Mouse (Mus musculus): Measurements from ENCODE around the gene Vmn1r220. TPM values are rescaled to one million over a fixed set of nuclear protein-coding genes. Genes with fewer than 3 reads are reported as not detected.

Gene Vmn1r220
- not detected for polyA plus RNA-seq (2015; fragmentation: Illumina TruSeq; extraction: RNeasy Lipid Tissue Mini Kit (QIAGEN cat#74804); ENCODE audit: insufficient read depth, low replicate concordance)

GRCm38 (mm10) chr13:23187875-23188274 is at the start of gene Vmn1r220:
Vmn1r220 (minus strand) TSS chr13:23187975.

DNA sequence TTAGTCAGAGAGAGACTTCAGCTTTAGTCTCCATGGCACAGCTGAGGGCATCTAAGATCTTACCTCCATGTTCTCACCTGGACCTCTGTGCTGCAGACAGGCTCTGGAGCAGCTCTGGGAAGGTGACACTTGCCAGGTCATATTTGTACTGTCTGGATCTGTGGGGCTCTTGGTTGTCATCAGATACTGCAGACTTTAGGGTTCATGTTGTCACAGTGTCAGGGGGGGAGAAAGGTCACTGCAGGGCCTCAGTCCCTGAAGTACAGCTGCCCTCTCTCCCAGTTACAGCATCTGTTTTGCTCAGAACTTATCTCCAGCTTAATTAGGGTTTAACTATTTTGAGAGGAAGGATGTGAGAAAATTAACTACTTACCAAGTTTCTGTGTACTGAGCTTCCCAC is 48.1 kb upstream of the Vmn1r220 start, which contains the start of gene Vmn1r222:
Gene Vmn1r222, minus strand, starts transcription at position 101 of the 400 bp plus-strand sequence.

GRCm38 (mm10) chr13:23213827-23214226 is 26.1 kb upstream of the Vmn1r220 start, which contains the start of gene Vmn1r221:
Vmn1r221 (plus strand) TSS chr13:23214127.

GRCm38 (mm10) chr13:23159012-23159411 is 28.8 kb downstream of the Vmn1r220 start, which contains the start of gene Vmn1r219:
Vmn1r219 (plus strand) TSS chr13:23159312.

DNA sequence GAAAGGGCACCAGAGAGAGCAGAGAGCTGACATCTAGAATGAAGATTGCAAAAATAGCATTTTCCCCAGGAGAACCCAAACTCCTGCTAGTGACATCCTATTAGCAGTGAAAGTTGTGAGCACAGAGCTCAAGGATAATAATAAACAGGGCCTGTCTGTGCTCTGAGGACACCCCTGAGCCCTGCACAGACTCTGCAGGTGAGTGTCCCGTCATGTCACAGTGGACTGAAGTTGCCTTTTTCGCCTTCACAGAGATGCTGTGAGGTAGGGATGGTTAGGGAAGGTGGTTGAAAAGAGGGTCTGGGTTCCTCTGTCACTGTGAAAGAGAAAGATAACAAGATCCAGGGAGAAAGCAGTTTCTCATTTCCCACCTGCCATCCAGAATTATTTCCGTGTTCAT is 54.7 kb downstream of the Vmn1r220 start, which contains the start of gene Vmn1r218:
Gene Vmn1r218, plus strand, starts transcription at position 57 of the 400 bp plus-strand sequence.

Other genes with a start within 250 kb of the Vmn1r220 start
- gene Vmn1r213, start 180.3 kb downstream of the Vmn1r220 start, polyA plus RNA-seq (2015; fragmentation: Illumina TruSeq; extraction: RNeasy Lipid Tissue Mini Kit (QIAGEN cat#74804); ENCODE audit: insufficient read depth, low replicate concordance): not detected
- not detected for gene Vmn1r214, start 157.6 kb downstream of the Vmn1r220 start, polyA plus RNA-seq (2015; fragmentation: Illumina TruSeq; extraction: RNeasy Lipid Tissue Mini Kit (QIAGEN cat#74804); ENCODE audit: insufficient read depth, low replicate concordance)
- not detected for gene Vmn1r215, start 120.0 kb downstream of the Vmn1r220 start, polyA plus RNA-seq (2015; fragmentation: Illumina TruSeq; extraction: RNeasy Lipid Tissue Mini Kit (QIAGEN cat#74804); ENCODE audit: insufficient read depth, low replicate concordance)
- gene Vmn1r217, start 69.7 kb downstream of the Vmn1r220 start, polyA plus RNA-seq (2015; fragmentation: Illumina TruSeq; extraction: RNeasy Lipid Tissue Mini Kit (QIAGEN cat#74804); ENCODE audit: insufficient read depth, low replicate concordance): not detected
- not detected for gene Vmn1r218, start 54.8 kb downstream of the Vmn1r220 start, polyA plus RNA-seq (2015; fragmentation: Illumina TruSeq; extraction: RNeasy Lipid Tissue Mini Kit (QIAGEN cat#74804); ENCODE audit: insufficient read depth, low replicate concordance)
- gene Vmn1r219, start 28.7 kb downstream of the Vmn1r220 start, polyA plus RNA-seq (2015; fragmentation: Illumina TruSeq; extraction: RNeasy Lipid Tissue Mini Kit (QIAGEN cat#74804); ENCODE audit: insufficient read depth, low replicate concordance): not detected
- gene Vmn1r221, start 26.2 kb upstream of the Vmn1r220 start, polyA plus RNA-seq (2015; fragmentation: Illumina TruSeq; extraction: RNeasy Lipid Tissue Mini Kit (QIAGEN cat#74804); ENCODE audit: insufficient read depth, low replicate concordance): not detected
- gene Vmn1r222, start 48.0 kb upstream of the Vmn1r220 start, polyA plus RNA-seq (2015; fragmentation: Illumina TruSeq; extraction: RNeasy Lipid Tissue Mini Kit (QIAGEN cat#74804); ENCODE audit: insufficient read depth, low replicate concordance): not detected
- not detected for gene Vmn1r223, start 59.2 kb upstream of the Vmn1r220 start, polyA plus RNA-seq (2015; fragmentation: Illumina TruSeq; extraction: RNeasy Lipid Tissue Mini Kit (QIAGEN cat#74804); ENCODE audit: insufficient read depth, low replicate concordance)
- gene Zfp322a, start 181.2 kb upstream of the Vmn1r220 start, polyA plus RNA-seq (2015; fragmentation: Illumina TruSeq; extraction: RNeasy Lipid Tissue Mini Kit (QIAGEN cat#74804); ENCODE audit: insufficient read depth, low replicate concordance): 40.2 TPM
- 3.6 TPM for gene Abt1, start 235.9 kb upstream of the Vmn1r220 start, polyA plus RNA-seq (2015; fragmentation: Illumina TruSeq; extraction: RNeasy Lipid Tissue Mini Kit (QIAGEN cat#74804); ENCODE audit: insufficient read depth, low replicate concordance)

Measured in spleen, adult 10 weeks (tissue).